Mouse (Mus musculus) erythroblast, embryonic 14.5 days (primary cell): ENCODE results near the gene Dennd1b.

Experiments
- GATA1 ChIP-seq: IDR thresholded peaks from 2 replicates; pipeline ENCODE4 v1.6.1; 2012; ENCODE audit warnings: low read length, inconsistent platforms, mixed read lengths
- TAL1 ChIP-seq: IDR thresholded peaks from 3 replicates; pipeline ENCODE4 v1.6.1; 2012; ENCODE audit warnings: low read length, inconsistent platforms, mixed read lengths

DNA sequence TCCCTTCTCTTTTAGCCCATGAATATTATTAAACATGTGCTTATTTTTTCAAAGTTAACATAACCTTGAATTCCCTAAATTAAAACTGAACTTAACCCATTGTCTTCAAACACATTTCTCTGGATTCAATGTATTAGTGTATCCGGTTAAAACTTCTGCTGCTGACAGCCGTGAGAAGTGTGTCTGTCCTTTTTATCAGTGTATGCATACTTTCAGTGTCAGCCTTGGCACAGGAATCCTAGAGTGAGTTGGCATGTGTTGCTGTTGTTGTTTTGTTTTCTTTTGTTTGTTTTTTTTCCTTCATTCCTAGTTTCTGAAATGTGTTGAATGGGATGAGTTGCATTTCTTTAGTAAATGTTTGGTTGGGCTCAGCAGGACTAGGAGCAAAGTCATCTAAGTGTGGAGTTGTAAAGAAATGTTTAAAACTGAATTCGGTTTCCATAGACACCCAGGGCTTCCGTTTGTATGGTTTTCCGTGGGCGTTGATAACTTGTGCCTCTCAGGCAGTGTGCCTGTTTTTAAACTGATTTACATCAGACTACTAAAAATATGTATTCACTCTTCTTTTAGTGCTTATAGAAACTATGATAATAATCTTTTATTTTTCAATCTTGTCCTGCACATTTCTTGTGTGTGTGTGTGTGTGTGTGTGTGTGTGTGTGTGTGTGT lies 217.4 kb downstream of the Dennd1b start:
- TF ChIP-seq GATA1 (no peak), TAL1 (no peak)
